Mouse (Mus musculus) embryo, embryonic 11 days (tissue): ENCODE measurements at regions not wholly inside any gene's neighbourhood (a gene's known extent, or its start where the extent isn't known, plus 50 kb on each side); places are given as distances from the start of the nearest gene placed in this dataset.

Source experiments
- DNase-seq: peaks from one replicate; pipeline ENCODE4 v3.0.0-alpha.2; 2015

- DNase-seq, result peak; percentile 25
Observed at GRCm38 (mm10) chr9:74021339-74021738, 52.6 kb upstream of the Unc13c start.

GRCm38 (mm10) chr9:74023922-74024321 is 55.2 kb upstream of the Unc13c start:
- no peak for DNase-seq

- no peak for DNase-seq
Observed at GRCm38 (mm10) chr9:74026131-74026530, 57.4 kb upstream of the Unc13c start.

GRCm38 (mm10) chr9:74028438-74028837 is 59.7 kb upstream of the Unc13c start:
- DNase-seq, result peak; percentile 13

- no peak for DNase-seq
Observed at GRCm38 (mm10) chr9:74045936-74046335, 64.2 kb upstream of the Wdr72 start.

GRCm38 (mm10) chr9:74049776-74050175 is 60.4 kb upstream of the Wdr72 start:
- no peak for DNase-seq

- DNase-seq, result peak; percentile 2
Observed at GRCm38 (mm10) chr9:74056709-74057108, 53.4 kb upstream of the Wdr72 start.

GRCm38 (mm10) chr9:74057476-74058076 is 52.6 kb upstream of the Wdr72 start:
- no peak for DNase-seq

- no peak for DNase-seq
Observed at GRCm38 (mm10) chr9:74058269-74058871, 51.8 kb upstream of the Wdr72 start.
